Mouse (Mus musculus) kidney, postnatal 0 days (tissue): ENCODE data around the gene Il18. TPM values are rescaled to one million over a fixed set of nuclear protein-coding genes. Genes with fewer than 3 reads are reported as not detected.
A peak's percentile ranks its signal among the peaks of the same experiment; 100 is the strongest.
"Not testable (repeated sequence)": the region's sequence is repeated elsewhere in the genome, so short reads cannot be mapped to it uniquely, and the experiment has no call there.

Source experiments
- ATAC-seq: fragments of 200-750 bp; cut with Nextera tagmentation; replicated peaks from 2 replicates; pipeline ENCODE4 v1.8.0; 2017; ENCODE audit warnings: low read depth, moderate number of reproducible peaks, moderate TSS enrichment, moderate library complexity; ENCODE audit not compliant: low FRiP score
- DNase-seq: peaks from one replicate; pipeline ENCODE4 v3.0.0-alpha.2; 2016; ENCODE audit warnings: low spot score
- H3K27ac ChIP-seq: fragments of 300-500 bp; sonication (generic); 2 replicates; pipeline ENCODE4 v1.5.1; 2014; ENCODE audit warnings: mild to moderate bottlenecking
- H3K27me3 ChIP-seq: fragments of 300-500 bp; sonication (generic); 2 replicates; pipeline ENCODE4 v1.6.1; 2014; ENCODE audit warnings: low read length, mixed read lengths; ENCODE audit not compliant: insufficient read depth
- H3K36me3 ChIP-seq: fragments of 300-500 bp; sonication (generic); 2 replicates; pipeline ENCODE4 v1.6.1; 2014; ENCODE audit warnings: low read length, mixed read lengths; ENCODE audit not compliant: insufficient read depth
- H3K4me1 ChIP-seq: fragments of 300-500 bp; sonication (generic); replicated peaks from 2 replicates; pipeline ENCODE4 v1.6.1; 2014; ENCODE audit warnings: antibody characterized with exemption, low read length, mixed read lengths; ENCODE audit not compliant: insufficient read depth
- H3K4me2 ChIP-seq: fragments of 300-500 bp; sonication (generic); 2 replicates; pipeline ENCODE4 v1.6.1; 2014; ENCODE audit warnings: mild to moderate bottlenecking, low read length, moderate library complexity, mixed read lengths
- H3K4me3 ChIP-seq: fragments of 300-500 bp; sonication (generic); replicated peaks from 2 replicates; pipeline ENCODE4 v1.5.1; 2014; ENCODE audit warnings: low read depth, low read length
- H3K9ac ChIP-seq: fragments of 300-500 bp; sonication (generic); 2 replicates; pipeline ENCODE4 v1.6.1; 2014; ENCODE audit warnings: low read depth, low read length
- H3K9me3 ChIP-seq: fragments of 300-500 bp; sonication (generic); replicated peaks from 2 replicates; pipeline ENCODE4 v1.6.1; 2016; ENCODE audit warnings: low read length, inconsistent platforms, mixed read lengths
- CTCF ChIP-seq: IDR thresholded peaks from 2 replicates; pipeline ENCODE4 v1.5.1; 2016; ENCODE audit warnings: antibody characterized with exemption, low read depth, mild to moderate bottlenecking, moderate library complexity
- whole genome bisulfite sequencing: fragments of 180-500 bp; shearing (Covaris S2); extraction: QIAGEN DNeasy Blood & Tissue Kit; methylation state at CpG from one replicate; pipeline ENCODE4 v1.1.7; 2014; 5-methylcytosine and 5-hydroxymethylcytosine counted together
- polyA plus RNA-seq: library from polyadenylated mRNA; unstranded; fragments of >200 nt; fragmentation: Nextera tagmentation; extraction: Ambion mirVana; gene quantifications from 2 replicates; pipeline ENCODE4 v1.2.1, GENCODE M21; 2015

The Il18 gene
- polyA plus RNA-seq, 1 experiment from 2014 or later, result 5.2 TPM

GRCm38 (mm10) chr9:50603998-50604324 is 49.3 kb downstream of the Il18 start:
- peak overlapping the region; percentile 69 for H3K4me2 ChIP-seq
- under 1% methylated on average over 24 of the region's 24 CpGs for WGBS
- H3K9me3 ChIP-seq, result no peaks in the 10 kb centered on the region
- DNase-seq, result no peak
- peak overlapping the region; percentile 74 for H3K9ac ChIP-seq
- peak overlapping the region; percentile 69 for H3K4me3 ChIP-seq
- peak; percentile 58 for TF ChIP-seq CTCF
- no peaks in the 10 kb centered on the region for H3K27me3 ChIP-seq
- H3K27ac ChIP-seq, result peak overlapping the region; percentile 87
- H3K4me1 ChIP-seq, result peaks cover 14% of the 10 kb centered on the region
- H3K36me3 ChIP-seq, result peaks cover 13% of the 10 kb centered on the region
- peak; percentile 86 for ATAC-seq

GRCm38 (mm10) chr9:50604338-50604737 is 49.7 kb downstream of the Il18 start:
- Histone ChIP-seq H3K4me2 (peak overlapping the region; percentile 69), H3K4me3 (peak overlapping the region; percentile 69), H3K4me1 (peaks cover 14% of the 10 kb centered on the region), H3K27me3 (no peaks in the 10 kb centered on the region), H3K27ac (peak overlapping the region; percentile 87), H3K36me3 (peaks cover 13% of the 10 kb centered on the region; the same call in 1 of the 2 replicates), H3K9me3 (no peaks in the 10 kb centered on the region), H3K9ac (peak overlapping the region; percentile 74)
- WGBS, result under 1% methylated on average over 6 of the region's 6 CpGs
- no peak for ATAC-seq
- peak; percentile 18 for DNase-seq
- no peak for TF ChIP-seq CTCF

GRCm38 (mm10) chr9:50612115-50612514 is 57.5 kb downstream of the Il18 start:
- H3K27ac ChIP-seq, result no peak overlapping the region
- TF ChIP-seq CTCF, result no peak
- no peak overlapping the region for H3K4me3 ChIP-seq
- no peaks in the 10 kb centered on the region for H3K9me3 ChIP-seq
- H3K9ac ChIP-seq, result no peak overlapping the region
- no peak overlapping the region for H3K4me2 ChIP-seq
- ATAC-seq (no peak), DNase-seq (no peak)
- peaks cover 30% of the 10 kb centered on the region for H3K36me3 ChIP-seq
- WGBS, result 87% methylated on average over 4 of the region's 4 CpGs
- no peaks in the 10 kb centered on the region for H3K27me3 ChIP-seq
- H3K4me1 ChIP-seq, result peaks cover 6% of the 10 kb centered on the region; the same call in 1 of the 2 replicates

GRCm38 (mm10) chr9:50616161-50616560 is 61.5 kb downstream of the Il18 start:
- H3K4me1 ChIP-seq, result peaks cover 6% of the 10 kb centered on the region; the same call in 1 of the 2 replicates
- H3K9ac ChIP-seq, result peak overlapping the region; percentile 89
- H3K9me3 ChIP-seq, result no peaks in the 10 kb centered on the region
- peaks cover 14% of the 10 kb centered on the region; the same call in 1 of the 2 replicates for H3K36me3 ChIP-seq
- peak overlapping the region; percentile 98 for H3K27ac ChIP-seq
- 36% methylated on average over 11 of the region's 11 CpGs for WGBS
- ATAC-seq (no peak), DNase-seq (no peak)
- H3K27me3 ChIP-seq, result no peaks in the 10 kb centered on the region
- peak overlapping the region; percentile 88 for H3K4me3 ChIP-seq
- H3K4me2 ChIP-seq, result peak overlapping the region; percentile 79
- TF ChIP-seq CTCF, result no peak

- Histone ChIP-seq H3K9ac (peak within 1 kb of the TSS; percentile 89), H3K9me3 (no peaks in the 10 kb centered on the region), H3K36me3 (peaks cover 14% of the 10 kb centered on the region; the same call in 1 of the 2 replicates), H3K4me2 (peak within 1 kb of the TSS; percentile 79), H3K4me3 (peak within 1 kb of the TSS; percentile 88), H3K27ac (peak within 1 kb of the TSS; percentile 98), H3K4me1 (peaks cover 6% of the 10 kb centered on the region; the same call in 1 of the 2 replicates), H3K27me3 (no peaks in the 10 kb centered on the region)
- WGBS, result 1% methylated on average over 80 of the region's 81 CpGs
- DNase-seq (peak; percentile 94), ATAC-seq (peak; percentile 95)
- TF ChIP-seq CTCF, result peak; percentile 37
These were observed 62.4 kb downstream of the Il18 start, which contains the start of the genes Pih1d2 and Nkapd1 for GRCm38 (mm10) chr9:50616766-50617603. Gene Pih1d2 (plus strand): TSS chr9:50617321. Gene Nkapd1 (minus strand): TSS chr9:50617464.

- Histone ChIP-seq H3K4me1 (peaks cover 6% of the 10 kb centered on the region; the same call in 1 of the 2 replicates), H3K4me3 (peak overlapping the region; percentile 88), H3K4me2 (peak overlapping the region; percentile 79), H3K36me3 (peaks cover 14% of the 10 kb centered on the region; the same call in 1 of the 2 replicates), H3K27me3 (no peaks in the 10 kb centered on the region), H3K9ac (no peak overlapping the region), H3K27ac (no peak overlapping the region), H3K9me3 (no peaks in the 10 kb centered on the region)
- WGBS, result 60% methylated on average over 9 of the region's 9 CpGs
- ATAC-seq (no peak), DNase-seq (no peak)
- TF ChIP-seq CTCF, result no peak
These were observed 63.2 kb downstream of the Il18 start for GRCm38 (mm10) chr9:50617794-50618330.

GRCm38 (mm10) chr9:50630903-50631302 is 76.3 kb downstream of the Il18 start:
- DNase-seq, H3K4me3 ChIP-seq, H3K4me1 ChIP-seq, H3K9me3 ChIP-seq, ATAC-seq, H3K27ac ChIP-seq, H3K9ac ChIP-seq, H3K36me3 ChIP-seq, H3K27me3 ChIP-seq, H3K4me2 ChIP-seq: not testable (repeated sequence)
- WGBS, result 89% methylated on average over 6 of the region's 8 CpGs
